Mouse (Mus musculus) MEL (cell line): ENCODE measurements at regions not wholly inside any gene's neighbourhood (a gene's known extent, or its start where the extent isn't known, plus 50 kb on each side); places are given as distances from the start of the nearest gene placed in this dataset.

ENCODE experiments used
- DNase-seq: peaks from one replicate; pipeline ENCODE4 v3.0.0; 2011; ENCODE audit warnings: low read depth, low spot score
- H3K27ac ChIP-seq: 2 replicates; pipeline ENCODE4 v1.5.1; 2012; ENCODE audit warnings: low read depth, mild to moderate bottlenecking, control low read depth, low read length, moderate library complexity; ENCODE audit not compliant: control insufficient read depth
- H3K27me3 ChIP-seq, 2 experiments: fragments of 150-350 bp in 1 of 2; sonication (generic) in 1 of 2; 2 replicates each; pipeline ENCODE4 v1.6.1; 2012; ENCODE audit warnings: low read length in 2 of 2, mild to moderate bottlenecking in 2 of 2, improper control_type of control experiment in 1 of 2, moderate library complexity in 1 of 2; ENCODE audit not compliant: insufficient read depth in 2 of 2, control insufficient read depth in 1 of 2
- H3K36me3 ChIP-seq, 2 experiments: 2 replicates each; pipeline ENCODE4 v1.6.1; 2012 to 2014; ENCODE audit warnings: low read length in 2 of 2, improper control_type of control experiment in 1 of 2, inconsistent platforms in 1 of 2, mild to moderate bottlenecking in 1 of 2; ENCODE audit not compliant: insufficient read depth in 2 of 2, control insufficient read depth in 1 of 2
- H3K4me1 ChIP-seq, 2 experiments: fragments of 150-350 bp in 1 of 2; sonication (generic) in 1 of 2; 2 replicates each; pipeline ENCODE4 v1.6.1; 2012; ENCODE audit warnings: low read length in 2 of 2, improper control_type of control experiment in 1 of 2, mild to moderate bottlenecking in 1 of 2; ENCODE audit not compliant: insufficient read depth in 2 of 2, control insufficient read depth in 1 of 2
- H3K4me3 ChIP-seq, 2 experiments: fragments of 150-350 bp in 1 of 2; sonication (generic) in 1 of 2; 2 replicates each; pipeline ENCODE4 v1.5.1; 2012; ENCODE audit warnings: low read depth in 2 of 2, low read length in 2 of 2, mild to moderate bottlenecking in 2 of 2, moderate library complexity in 2 of 2, control low read depth in 1 of 2, improper control_type of control experiment in 1 of 2; ENCODE audit not compliant: control insufficient read depth in 1 of 2, insufficient read depth in 1 of 2
- H3K79me2 ChIP-seq: 2 replicates; pipeline ENCODE4 v1.6.1; 2012; ENCODE audit warnings: mild to moderate bottlenecking, low read length, moderate library complexity; ENCODE audit not compliant: control insufficient read depth, poor library complexity, insufficient read depth
- H3K9ac ChIP-seq: 2 replicates; pipeline ENCODE4 v1.6.1; 2012; ENCODE audit warnings: low read depth, mild to moderate bottlenecking, control low read depth, low read length, moderate library complexity; ENCODE audit not compliant: control insufficient read depth, poor library complexity, severe bottlenecking
- H3K9me3 ChIP-seq: fragments of 150-350 bp; sonication (generic); replicated peaks from 2 replicates; pipeline ENCODE4 v1.6.1; 2012; ENCODE audit warnings: mild to moderate bottlenecking, low read length, improper control_type of control experiment, moderate library complexity; ENCODE audit not compliant: insufficient read depth
- CHD2 ChIP-seq: IDR thresholded peaks from 2 replicates; pipeline ENCODE4 v1.6.1; 2011; ENCODE audit warnings: low read length, improper control_type of control experiment
- CTCF ChIP-seq, 3 experiments: IDR thresholded peaks in 2 of 3; conservative IDR thresholded peaks in 1 of 3; 2 replicates each; pipeline ENCODE4 v1.5.1; 2011 to 2012; ENCODE audit warnings: low read length in 3 of 3, low read depth in 2 of 3, mild to moderate bottlenecking in 2 of 3, improper control_type of control experiment in 1 of 3, inconsistent platforms in 1 of 3, mixed read lengths in 1 of 3, moderate library complexity in 1 of 3; ENCODE audit not compliant: control insufficient read depth in 1 of 3, insufficient read depth in 1 of 3, poor library complexity in 1 of 3, severe bottlenecking in 1 of 3
- E2F4 ChIP-seq: IDR thresholded peaks from 2 replicates; pipeline ENCODE4 v1.6.1; 2011; ENCODE audit warnings: low read depth, low read length, improper control_type of control experiment, borderline replicate concordance
- ELF1 ChIP-seq: IDR thresholded peaks from 2 replicates; pipeline ENCODE4 v1.6.1; 2014; ENCODE audit warnings: low read depth, mild to moderate bottlenecking, inconsistent platforms, low read length, improper control_type of control experiment, moderate library complexity
- GABPA ChIP-seq: IDR thresholded peaks from 2 replicates; pipeline ENCODE4 v1.6.1; 2012; ENCODE audit warnings: low read depth, mild to moderate bottlenecking, inconsistent platforms, low read length, improper control_type of control experiment, moderate library complexity
- GATA1 ChIP-seq: IDR thresholded peaks from 2 replicates; pipeline ENCODE4 v1.6.1; 2011; ENCODE audit warnings: low read depth, low read length, improper control_type of control experiment
- HCFC1 ChIP-seq: IDR thresholded peaks from 2 replicates; pipeline ENCODE4 v1.6.1; 2012; ENCODE audit warnings: low read depth, mild to moderate bottlenecking, inconsistent platforms, low read length, improper control_type of control experiment, moderate library complexity
- KAT2A ChIP-seq: conservative IDR thresholded peaks from 2 replicates; pipeline ENCODE4 v1.6.1; 2012; ENCODE audit warnings: low read depth, low read length, improper control_type of control experiment, inconsistent platforms
- MAX ChIP-seq: IDR thresholded peaks from 2 replicates; pipeline ENCODE4 v1.6.1; 2011; ENCODE audit warnings: low read length, improper control_type of control experiment
- MAZ ChIP-seq: IDR thresholded peaks from 2 replicates; pipeline ENCODE4 v1.6.1; 2012; ENCODE audit warnings: low read depth, mild to moderate bottlenecking, inconsistent platforms, low read length, improper control_type of control experiment
- MYB ChIP-seq: IDR thresholded peaks from 2 replicates; pipeline ENCODE4 v1.6.1; 2011; ENCODE audit warnings: mild to moderate bottlenecking, low read depth, low read length, improper control_type of control experiment
- NRF1 ChIP-seq: IDR thresholded peaks from 2 replicates; pipeline ENCODE4 v1.6.1; 2014; ENCODE audit warnings: low read depth, mild to moderate bottlenecking, inconsistent platforms, low read length, improper control_type of control experiment, moderate library complexity; ENCODE audit not compliant: poor library complexity, insufficient read depth, severe bottlenecking
- POLR2AphosphoS2 ChIP-seq: IDR thresholded peaks from 2 replicates; pipeline ENCODE4 v1.6.1; 2011; ENCODE audit warnings: low read length, improper control_type of control experiment
- POLR2AphosphoS5 ChIP-seq: IDR thresholded peaks from 2 replicates; pipeline ENCODE4 v1.6.1; 2012; ENCODE audit warnings: low read depth, borderline replicate concordance, mild to moderate bottlenecking, inconsistent platforms, low read length, moderate library complexity, mixed read lengths
- RAD21 ChIP-seq: IDR thresholded peaks from 2 replicates; pipeline ENCODE4 v1.6.1; 2011; ENCODE audit warnings: mild to moderate bottlenecking, low read depth, low read length, improper control_type of control experiment
- SMC3 ChIP-seq: IDR thresholded peaks from 2 replicates; pipeline ENCODE4 v1.6.1; 2011; ENCODE audit warnings: low read depth, low read length, improper control_type of control experiment
- TAL1 ChIP-seq: IDR thresholded peaks from 2 replicates; pipeline ENCODE4 v1.6.1; 2012; ENCODE audit warnings: mild to moderate bottlenecking, inconsistent platforms, low read length, moderate library complexity, mixed read lengths
- TBP ChIP-seq: IDR thresholded peaks from 2 replicates; pipeline ENCODE4 v1.8.0; 2011; ENCODE audit warnings: low read depth, low read length, improper control_type of control experiment
- UBTF ChIP-seq: IDR thresholded peaks from 2 replicates; pipeline ENCODE4 v1.6.1; 2012; ENCODE audit warnings: low read depth, mild to moderate bottlenecking, inconsistent platforms, low read length, improper control_type of control experiment, moderate library complexity, borderline replicate concordance; ENCODE audit not compliant: insufficient read depth
- USF1 ChIP-seq: IDR thresholded peaks from 2 replicates; pipeline ENCODE4 v1.6.1; 2014; ENCODE audit warnings: low read depth, mild to moderate bottlenecking, inconsistent platforms, low read length, improper control_type of control experiment, moderate library complexity
- USF2 ChIP-seq, 2 experiments: IDR thresholded peaks; 2 replicates each; pipeline ENCODE4 v1.6.1; 2011 to 2012; ENCODE audit warnings: improper control_type of control experiment in 2 of 2, low read length in 2 of 2, borderline replicate concordance in 1 of 2, inconsistent platforms in 1 of 2, low read depth in 1 of 2, mild to moderate bottlenecking in 1 of 2; ENCODE audit not compliant: insufficient read depth in 1 of 2
- ZC3H11A ChIP-seq: IDR thresholded peaks from 2 replicates; pipeline ENCODE4 v1.6.1; 2012; ENCODE audit warnings: low read depth, mild to moderate bottlenecking, inconsistent platforms, low read length, improper control_type of control experiment

DNA sequence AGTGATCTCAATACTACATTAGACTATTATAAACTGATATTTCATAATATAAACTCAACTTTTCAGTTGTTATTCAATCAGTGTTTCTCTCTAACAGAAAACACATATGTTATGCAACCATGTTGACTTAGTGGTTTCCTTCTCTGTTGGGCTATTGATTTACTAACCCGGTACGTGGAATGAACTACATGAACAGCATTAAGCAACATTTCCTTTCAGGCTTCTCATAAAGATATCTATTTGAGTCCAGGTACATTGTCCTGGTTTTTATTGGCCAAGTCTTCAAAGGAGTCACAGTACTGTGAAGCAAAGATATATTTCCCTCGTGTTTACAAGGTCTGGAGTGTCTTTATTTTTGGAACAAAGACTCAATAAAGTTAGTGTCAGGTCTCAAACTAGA, 173.1 kb upstream of the Ufl1 start:
- Histone ChIP-seq H3K79me2 (no peaks in the 10 kb centered on the region), H3K4me1 (no peaks in the 10 kb centered on the region), H3K27ac (no peak overlapping the region), H3K9ac (no peak overlapping the region), H3K36me3 (no peaks in the 10 kb centered on the region), H3K9me3 (no peaks in the 10 kb centered on the region), H3K4me3 (no peak overlapping the region), H3K27me3 (no peaks in the 10 kb centered on the region)
- DNase-seq, result no peak
- TF ChIP-seq HCFC1 (no peak), TBP (no peak), RAD21 (no peak), GABPA (no peak), KAT2A (no peak), E2F4 (no peak), USF1 (no peak), NRF1 (no peak), SMC3 (no peak), MAZ (no peak)

DNA sequence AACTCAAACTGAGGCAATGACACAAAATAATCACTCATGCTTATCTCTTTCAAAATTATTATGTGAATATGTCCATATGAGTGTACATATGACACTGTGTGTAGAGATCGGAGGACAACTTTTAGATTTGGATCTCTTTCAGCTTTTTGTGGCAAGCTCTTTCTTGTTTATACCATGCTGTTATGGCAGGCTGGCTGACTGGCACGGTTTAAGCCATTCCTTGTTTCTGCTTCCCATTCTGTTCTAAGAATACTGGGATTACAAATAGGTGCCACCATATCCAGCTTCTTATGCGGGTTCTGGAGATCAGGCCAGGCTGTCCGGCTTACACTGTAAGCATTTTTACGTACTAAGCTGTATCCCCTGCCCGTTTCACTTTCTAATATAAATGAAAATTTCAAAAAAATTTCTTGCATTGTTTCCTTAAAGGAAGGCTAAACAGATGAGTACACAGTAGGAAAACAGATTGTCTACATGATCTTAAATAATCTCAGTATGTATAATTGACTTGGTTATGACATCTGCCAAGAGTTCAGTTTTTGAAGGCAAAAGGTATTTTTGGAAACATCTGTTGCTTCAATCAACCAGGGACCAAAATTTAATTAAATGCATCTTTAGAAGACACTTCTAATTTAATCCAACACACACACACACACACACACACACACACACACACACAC, 171.6 kb upstream of the Ufl1 start:
- Histone ChIP-seq H3K4me1 (no peaks in the 10 kb centered on the region), H3K27me3 (no peaks in the 10 kb centered on the region; a peak in 1 of 4 replicates), H3K79me2 (no peaks in the 10 kb centered on the region), H3K27ac (no peak overlapping the region), H3K36me3 (no peaks in the 10 kb centered on the region), H3K9ac (no peak overlapping the region), H3K9me3 (no peaks in the 10 kb centered on the region), H3K4me3 (no peak overlapping the region)
- no peak for TF ChIP-seq ELF1
- TF ChIP-seq MYB, result no peak
- no peak for TF ChIP-seq TBP
- no peak for TF ChIP-seq E2F4
- no peak for TF ChIP-seq ZC3H11A
- no peak for TF ChIP-seq CTCF (IDR thresholded peaks at IDR 0.05 in 2 of 3, conservative IDR thresholded peaks at IDR 0.05 in 1 of 3; ENCODE audit: control insufficient read depth in 1 of 3, insufficient read depth in 1 of 3, low read depth in 2 of 3, low read length in 3 of 3, poor library complexity in 1 of 3, severe bottlenecking in 1 of 3)
- no peak for TF ChIP-seq POLR2AphosphoS2
- DNase-seq, result no peak

DNA sequence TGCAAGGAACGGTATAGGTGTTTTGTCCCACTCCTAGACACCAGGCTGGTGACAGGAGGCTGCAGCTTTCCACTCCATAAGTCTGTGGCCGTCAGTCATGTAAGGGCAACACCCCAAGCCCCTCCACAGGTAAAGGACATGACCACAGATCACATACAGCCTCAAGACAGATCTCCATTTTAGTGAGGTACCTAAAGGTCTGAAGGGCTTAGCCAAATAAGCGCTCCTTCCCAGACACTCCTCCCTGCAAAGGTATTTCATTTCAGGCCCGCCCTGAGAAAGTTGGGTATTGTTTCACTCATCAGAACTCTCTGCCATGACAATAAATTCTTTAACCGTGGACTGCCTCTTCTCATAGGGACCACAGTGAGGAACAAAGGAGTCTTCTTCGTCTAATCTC, 170.2 kb upstream of the Ufl1 start:
- DNase-seq, result no peak
- Histone ChIP-seq H3K9ac (no peak overlapping the region), H3K27ac (no peak overlapping the region), H3K4me1 (no peaks in the 10 kb centered on the region), H3K79me2 (no peaks in the 10 kb centered on the region), H3K36me3 (no peaks in the 10 kb centered on the region), H3K4me3 (no peak overlapping the region), H3K27me3 (no peaks in the 10 kb centered on the region; a peak in 1 of 4 replicates), H3K9me3 (no peaks in the 10 kb centered on the region)
- TF ChIP-seq ZC3H11A, result no peak
- TF ChIP-seq GATA1, result no peak
- TF ChIP-seq USF2 (IDR thresholded peaks at IDR 0.05; ENCODE audit: borderline replicate concordance in 1 of 2, insufficient read depth in 1 of 2, low read depth in 1 of 2, low read length in 2 of 2), result no peak
- TF ChIP-seq MAX, result no peak
- TF ChIP-seq TBP, result no peak
- TF ChIP-seq TAL1, result no peak
- no peak for TF ChIP-seq E2F4
- TF ChIP-seq POLR2AphosphoS5, result no peak
- TF ChIP-seq UBTF, result no peak
- TF ChIP-seq CHD2, result no peak
